Mouse (Mus musculus) stomach, embryonic 16.5 days (tissue): ENCODE measurements at regions not wholly inside any gene's neighbourhood (a gene's known extent, or its start where the extent isn't known, plus 50 kb on each side); places are given as distances from the start of the nearest gene placed in this dataset.

Experiments
- ATAC-seq: fragments of 200-750 bp; cut with Nextera tagmentation; 2 replicates; pipeline ENCODE4 v1.8.0; 2017; ENCODE audit warnings: moderate number of reproducible peaks, moderate TSS enrichment; ENCODE audit not compliant: insufficient read depth, low FRiP score
- H3K27ac ChIP-seq: fragments of 300-500 bp; sonication (generic); 2 replicates; pipeline ENCODE4 v1.5.1; 2014; ENCODE audit warnings: low read length
- H3K27me3 ChIP-seq: fragments of 300-500 bp; sonication (generic); 2 replicates; pipeline ENCODE4 v1.6.1; 2014; ENCODE audit warnings: low read length, control low read depth, mixed read lengths; ENCODE audit not compliant: control insufficient read depth, insufficient read depth
- H3K36me3 ChIP-seq: fragments of 300-500 bp; sonication (generic); 2 replicates; pipeline ENCODE4 v1.6.1; 2014; ENCODE audit warnings: low read length; ENCODE audit not compliant: control insufficient read depth, insufficient read depth
- H3K4me1 ChIP-seq: fragments of 300-500 bp; sonication (generic); 2 replicates; pipeline ENCODE4 v1.6.1; 2014; ENCODE audit warnings: low read length, control low read depth, mixed read lengths; ENCODE audit not compliant: control insufficient read depth, insufficient read depth
- H3K4me2 ChIP-seq: fragments of 300-500 bp; sonication (generic); 2 replicates; pipeline ENCODE4 v1.6.1; 2014; ENCODE audit warnings: low read depth, low read length, mixed read lengths
- H3K4me3 ChIP-seq: fragments of 300-500 bp; sonication (generic); replicated peaks from 2 replicates; pipeline ENCODE4 v1.5.1; 2014; ENCODE audit warnings: mild to moderate bottlenecking, low read length
- H3K9ac ChIP-seq: fragments of 300-500 bp; sonication (generic); 2 replicates; pipeline ENCODE4 v1.6.1; 2014; ENCODE audit warnings: low read length
- H3K9me3 ChIP-seq: fragments of 300-500 bp; sonication (generic); replicated peaks from 2 replicates; pipeline ENCODE4 v1.6.1; 2016; ENCODE audit warnings: low read length, control low read depth; ENCODE audit not compliant: control insufficient read depth
- WGBS: fragments of 180-500 bp; shearing (Covaris S2); extraction: QIAGEN DNeasy Blood & Tissue Kit; methylation state at CpG from one replicate; pipeline ENCODE4 v1.1.7; 2014; 5-methylcytosine and 5-hydroxymethylcytosine counted together

GRCm38 (mm10) chr13:57331868-57332267 lies 436.1 kb upstream of the Trpc7 start:
- no peaks in the 10 kb centered on the region for H3K9me3 ChIP-seq
- no peaks in the 10 kb centered on the region for H3K27me3 ChIP-seq
- H3K4me2 ChIP-seq, result no peak overlapping the region
- H3K36me3 ChIP-seq, result no peaks in the 10 kb centered on the region
- ATAC-seq, result no peak
- H3K4me1 ChIP-seq, result no peaks in the 10 kb centered on the region
- no peak overlapping the region for H3K9ac ChIP-seq
- 56% methylated on average over 5 of the region's 5 CpGs for WGBS
- no peak overlapping the region for H3K4me3 ChIP-seq
- no peak overlapping the region for H3K27ac ChIP-seq

DNA sequence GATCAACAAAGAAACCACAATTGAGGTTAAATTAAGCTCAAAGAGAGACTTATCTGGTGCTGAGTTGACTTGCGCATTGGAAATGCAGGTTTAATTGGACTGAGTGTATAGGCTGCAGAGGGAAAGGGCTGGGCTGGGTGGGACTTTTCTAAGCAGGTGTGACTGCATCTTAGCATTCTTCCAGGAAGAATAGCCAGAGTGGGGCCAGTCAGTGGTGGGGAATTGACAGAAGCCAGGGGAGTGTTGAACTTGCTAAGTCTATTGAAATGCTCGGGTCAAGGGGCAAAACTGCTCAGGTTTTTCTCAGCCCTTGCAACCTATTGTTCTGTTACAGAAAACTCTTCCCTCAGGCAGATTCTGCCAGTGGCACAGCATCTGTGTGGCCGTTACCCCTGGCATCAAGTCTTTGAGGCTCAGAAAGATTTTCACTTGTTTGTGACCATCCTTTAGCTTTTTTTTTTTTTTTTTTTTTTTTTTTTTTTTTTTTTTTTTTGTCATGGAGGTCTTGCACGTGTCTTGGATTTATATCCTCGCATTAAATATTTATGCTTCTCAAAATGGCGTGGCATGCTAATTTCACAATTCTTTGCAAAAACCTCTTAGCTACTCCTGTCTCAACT lies 429.6 kb upstream of the Trpc7 start:
- Histone ChIP-seq H3K9ac (no peak overlapping the region), H3K4me2 (no peak overlapping the region), H3K27ac (no peak overlapping the region), H3K4me1 (no peaks in the 10 kb centered on the region), H3K27me3 (no peaks in the 10 kb centered on the region), H3K9me3 (no peaks in the 10 kb centered on the region), H3K4me3 (no peak overlapping the region), H3K36me3 (no peaks in the 10 kb centered on the region)
- ATAC-seq, result no peak
- 76% methylated on average over 6 of the region's 6 CpGs for WGBS

DNA sequence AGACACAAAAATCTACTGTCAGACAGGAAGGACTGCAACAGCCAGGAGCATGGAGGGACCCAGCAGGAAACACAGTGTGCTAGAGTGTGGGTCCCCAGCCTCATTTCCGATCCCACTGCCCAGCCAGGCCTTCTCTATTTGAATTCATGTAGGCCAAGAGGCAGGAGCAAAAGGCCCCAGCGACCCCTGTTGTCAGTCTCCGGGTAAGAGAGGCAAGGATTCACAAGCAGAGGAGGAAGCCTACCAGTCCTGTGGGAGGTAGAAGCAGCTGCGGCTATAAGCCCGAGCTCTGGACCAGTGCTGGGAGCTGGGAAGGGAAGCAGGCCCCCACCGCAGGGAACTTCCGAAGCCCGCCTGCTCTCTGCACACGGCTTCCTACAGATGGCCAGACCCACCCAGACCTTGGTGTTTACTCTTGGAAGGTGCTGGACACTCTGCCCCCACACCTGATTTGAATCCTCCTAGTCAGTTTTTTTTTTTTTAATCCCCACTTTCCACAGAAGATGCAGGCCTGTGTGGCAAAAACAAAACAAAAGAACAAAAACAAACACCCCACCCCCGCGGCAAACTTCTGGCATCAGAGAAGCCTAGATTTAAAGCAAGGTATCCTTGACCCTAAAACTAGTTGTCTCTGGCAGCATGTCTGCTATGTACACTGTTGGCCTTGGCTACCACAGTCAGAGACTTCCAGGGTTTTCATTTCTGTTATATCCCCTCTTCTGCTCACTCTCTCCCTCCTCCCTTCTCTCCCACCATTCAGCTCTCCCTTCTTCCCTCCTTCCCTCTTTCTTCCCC lies 420.6 kb upstream of the Trpc7 start:
- H3K9me3 ChIP-seq, result no peaks in the 10 kb centered on the region
- H3K4me2 ChIP-seq, result no peak overlapping the region
- no peak overlapping the region for H3K4me3 ChIP-seq
- no peak overlapping the region for H3K9ac ChIP-seq
- H3K27ac ChIP-seq, result no peak overlapping the region
- H3K27me3 ChIP-seq, result no peaks in the 10 kb centered on the region
- H3K4me1 ChIP-seq, result 0 out of 2 replicates have a peak, but pooled peaks cover 4% of the 10 kb centered on the region
- no peak; the same call in 1 of the 2 replicates for ATAC-seq
- H3K36me3 ChIP-seq, result no peaks in the 10 kb centered on the region
- WGBS, result 32% methylated on average over 11 of the region's 11 CpGs

DNA sequence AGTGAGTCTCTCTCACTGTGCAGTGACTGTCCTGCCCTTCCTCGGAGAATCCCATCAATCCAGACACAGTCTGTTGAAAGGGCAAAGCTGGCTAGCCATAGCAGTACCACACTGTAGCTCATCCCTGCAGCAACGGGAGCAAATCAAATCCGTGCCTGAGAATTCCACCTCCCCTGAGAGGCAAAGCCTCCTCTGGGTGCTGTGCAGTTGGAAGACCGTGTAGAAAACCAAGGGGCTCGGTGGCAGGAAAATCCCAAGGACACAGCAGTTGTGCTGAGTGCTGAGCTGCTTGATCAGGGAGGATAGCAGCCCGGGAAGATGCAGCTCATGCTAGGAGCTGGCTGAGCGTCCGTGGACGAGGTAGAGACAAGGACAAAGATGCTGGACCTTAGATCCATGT lies 418.7 kb upstream of the Trpc7 start:
- no peaks in the 10 kb centered on the region for H3K9me3 ChIP-seq
- no peaks in the 10 kb centered on the region for H3K27me3 ChIP-seq
- H3K9ac ChIP-seq, result no peak overlapping the region
- H3K36me3 ChIP-seq, result no peaks in the 10 kb centered on the region
- H3K4me1 ChIP-seq, result 0 out of 2 replicates have a peak, but pooled peaks cover 4% of the 10 kb centered on the region
- no peak overlapping the region for H3K27ac ChIP-seq
- WGBS, result 46% methylated on average over 9 of the region's 9 CpGs
- no peak for ATAC-seq
- no peak overlapping the region for H3K4me2 ChIP-seq
- H3K4me3 ChIP-seq, result no peak overlapping the region

DNA sequence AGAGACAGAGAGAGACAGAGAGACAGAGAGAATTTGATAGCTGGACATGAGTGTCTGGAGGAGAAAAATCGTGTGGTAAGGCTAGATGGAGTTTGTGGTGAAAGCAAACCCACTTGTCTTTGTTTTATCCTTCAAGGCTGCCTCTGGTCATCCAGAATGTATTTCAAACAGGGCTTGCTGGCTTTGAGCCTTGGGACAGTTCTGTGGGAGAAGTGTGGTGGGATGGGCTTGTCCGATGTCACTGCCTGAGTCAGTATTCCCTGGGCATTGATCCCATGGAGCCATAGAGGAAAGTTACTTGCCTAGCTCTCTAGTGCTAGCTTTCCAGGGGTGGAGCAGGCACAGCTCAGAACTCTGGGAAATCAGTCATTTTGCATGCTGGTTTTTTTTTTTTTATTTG lies 417.9 kb upstream of the Trpc7 start:
- 47% methylated on average over 2 of the region's 2 CpGs for WGBS
- no peak overlapping the region for H3K9ac ChIP-seq
- no peak overlapping the region for H3K4me3 ChIP-seq
- no peaks in the 10 kb centered on the region for H3K27me3 ChIP-seq
- no peak overlapping the region for H3K27ac ChIP-seq
- H3K36me3 ChIP-seq, result no peaks in the 10 kb centered on the region
- H3K4me2 ChIP-seq, result no peak overlapping the region
- no peak for ATAC-seq
- H3K4me1 ChIP-seq, result 0 out of 2 replicates have a peak, but pooled peaks cover 4% of the 10 kb centered on the region
- H3K9me3 ChIP-seq, result no peaks in the 10 kb centered on the region

- 64% methylated on average over 2 of the region's 2 CpGs for WGBS
- Histone ChIP-seq H3K27me3 (no peaks in the 10 kb centered on the region), H3K36me3 (no peaks in the 10 kb centered on the region), H3K9ac (no peak overlapping the region), H3K9me3 (no peaks in the 10 kb centered on the region), H3K4me2 (no peak overlapping the region), H3K4me1 (0 out of 2 replicates have a peak, but pooled peaks cover 3% of the 10 kb centered on the region), H3K27ac (no peak overlapping the region), H3K4me3 (no peak overlapping the region)
- ATAC-seq, result no peak
Measured at GRCm38 (mm10) chr13:57311235-57311634, 415.4 kb upstream of the Trpc7 start.

GRCm38 (mm10) chr13:57309618-57310017 lies 413.8 kb upstream of the Trpc7 start:
- ATAC-seq, result no peak
- Histone ChIP-seq H3K27me3 (no peaks in the 10 kb centered on the region), H3K4me1 (no peaks in the 10 kb centered on the region), H3K4me2 (no peak overlapping the region), H3K9ac (no peak overlapping the region), H3K27ac (no peak overlapping the region), H3K9me3 (no peaks in the 10 kb centered on the region), H3K4me3 (no peak overlapping the region), H3K36me3 (no peaks in the 10 kb centered on the region)
- 89% methylated on average over 4 of the region's 4 CpGs for WGBS

DNA sequence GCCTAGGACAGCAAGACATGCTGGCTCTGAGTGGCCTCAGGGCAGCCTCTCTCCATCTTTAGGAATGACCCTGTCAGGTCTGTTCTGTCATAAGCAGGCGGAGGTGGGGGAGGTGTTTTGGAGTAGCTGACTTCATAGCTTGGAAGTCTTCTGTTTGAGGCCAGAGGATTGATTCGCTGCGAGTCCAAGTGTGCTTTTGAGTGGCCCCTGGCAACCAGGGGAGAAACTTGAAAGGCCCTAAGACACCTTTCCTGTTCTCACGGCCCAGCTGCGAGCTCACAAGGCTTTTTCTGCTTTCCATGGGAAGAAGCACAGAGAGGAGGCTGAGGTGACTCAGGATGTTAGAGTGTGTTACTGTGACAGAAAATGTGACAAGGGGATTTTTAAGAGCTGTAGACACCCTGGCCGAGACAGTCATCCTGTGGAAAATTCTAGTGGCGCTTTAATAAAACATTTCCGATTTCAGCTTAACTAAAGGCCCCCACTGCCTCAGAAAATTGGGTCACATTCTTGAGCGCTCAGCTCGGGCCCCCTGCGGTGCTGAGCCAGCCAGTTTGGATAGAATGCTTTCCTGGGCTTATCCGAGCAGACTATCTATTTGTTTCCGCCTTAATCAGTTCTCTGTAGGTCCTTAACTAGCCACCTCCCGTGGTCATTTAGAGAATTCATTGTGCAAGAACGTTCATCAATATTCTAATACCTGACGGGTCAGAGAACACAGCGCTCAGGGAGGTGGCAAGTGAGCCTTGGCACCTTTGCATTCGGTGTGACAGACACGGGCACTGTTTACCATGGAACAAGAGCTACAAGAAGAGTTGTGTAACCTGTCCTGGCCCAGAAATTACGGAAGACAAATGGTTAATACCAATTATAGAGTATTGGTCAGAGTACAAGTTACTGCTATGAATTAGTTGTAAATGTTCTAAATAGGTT lies 412.4 kb upstream of the Trpc7 start:
- no peaks in the 10 kb centered on the region for H3K9me3 ChIP-seq
- no peak overlapping the region for H3K9ac ChIP-seq
- no peak overlapping the region for H3K4me2 ChIP-seq
- no peak overlapping the region for H3K4me3 ChIP-seq
- no peaks in the 10 kb centered on the region for H3K4me1 ChIP-seq
- WGBS, result 42% methylated on average over 20 of the region's 20 CpGs
- no peaks in the 10 kb centered on the region for H3K27me3 ChIP-seq
- H3K27ac ChIP-seq, result no peak overlapping the region
- no peaks in the 10 kb centered on the region for H3K36me3 ChIP-seq
- ATAC-seq, result no peak

- no peak overlapping the region for H3K4me3 ChIP-seq
- no peaks in the 10 kb centered on the region for H3K27me3 ChIP-seq
- 82% methylated on average over 7 of the region's 7 CpGs for WGBS
- no peak overlapping the region for H3K9ac ChIP-seq
- no peaks in the 10 kb centered on the region for H3K9me3 ChIP-seq
- H3K4me2 ChIP-seq, result no peak overlapping the region
- H3K4me1 ChIP-seq, result no peaks in the 10 kb centered on the region
- ATAC-seq, result no peak
- H3K36me3 ChIP-seq, result no peaks in the 10 kb centered on the region
- no peak overlapping the region for H3K27ac ChIP-seq
Measured at GRCm38 (mm10) chr13:57305586-57305985, 409.8 kb upstream of the Trpc7 start.
